Mouse (Mus musculus) layer of hippocampus, adult 18-20 months (tissue): ENCODE data around the gene Fam172a. TPM values are rescaled to one million over a fixed set of nuclear protein-coding genes. Genes with fewer than 3 reads are reported as not detected.

Experiments
- DNase-seq, 2 experiments: peaks; one replicate each; pipeline ENCODE4 v3.0.0; 2022; ENCODE audit warnings: low spot score in 2 of 2
- total RNA-seq, 2 experiments: library from RNA; stranded (reverse); gene quantifications; 2 replicates each; pipeline ENCODE4 v1.2.3; 2021

The Fam172a gene
- total RNA-seq, 2 experiments from 2014 or later = 36.5 to 38.5 TPM

DNA sequence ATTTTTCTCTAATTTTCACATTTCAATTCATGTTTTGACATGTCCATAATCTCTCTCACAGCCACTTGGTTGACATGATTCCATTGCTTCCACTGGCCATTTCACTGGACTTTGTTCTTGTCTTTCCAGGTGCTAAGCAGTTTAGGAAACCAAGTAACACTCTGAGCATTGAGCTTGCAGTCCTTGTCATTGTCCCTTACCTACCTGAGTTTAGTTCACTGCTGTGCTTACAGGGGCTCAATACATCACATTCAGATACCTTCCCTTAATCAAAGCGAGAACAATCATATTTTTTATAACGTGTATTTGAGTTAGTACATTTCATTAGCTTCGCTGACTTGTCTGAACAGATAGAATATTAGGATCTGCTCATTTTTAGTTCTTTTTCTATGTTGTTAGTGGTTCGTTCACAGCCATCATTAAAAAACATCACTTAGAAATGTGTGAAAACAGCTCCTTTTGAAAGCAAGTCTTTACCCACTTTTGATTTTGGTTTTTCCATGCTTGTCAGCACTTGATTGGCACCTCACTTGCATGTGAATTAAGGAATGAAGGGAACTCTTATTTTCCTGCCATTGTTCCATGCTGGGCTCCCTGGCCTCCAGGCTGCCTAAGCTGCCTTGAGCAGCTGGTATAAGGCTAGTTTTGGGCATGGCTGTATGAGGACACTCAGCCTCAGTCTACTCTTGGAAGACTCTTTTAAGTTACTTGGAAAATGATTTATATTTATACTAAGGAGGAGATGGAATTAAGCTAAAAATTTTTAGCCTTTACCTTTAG is 257.9 kb downstream of the Fam172a start:
- DNase-seq = no peak

DNA sequence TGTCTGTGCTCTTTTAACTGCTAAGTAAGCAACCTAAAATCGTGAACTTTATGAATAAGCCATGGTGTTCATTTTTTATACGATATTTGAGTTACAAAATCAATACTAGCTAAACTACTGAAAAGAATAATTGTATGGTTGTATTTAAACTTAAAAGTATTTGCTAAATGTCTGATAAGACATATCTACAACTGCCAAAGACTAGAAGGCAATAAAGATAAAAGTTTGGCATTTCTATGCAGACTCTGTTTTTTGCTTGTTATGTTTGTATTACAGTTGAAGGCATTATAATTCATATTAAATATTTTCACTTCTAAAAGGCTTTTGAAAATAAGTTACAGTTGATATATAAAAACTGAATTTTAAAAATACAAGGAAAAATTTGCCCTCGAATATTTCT is 274.4 kb downstream of the Fam172a start:
- DNase-seq = no peak

GRCm38 (mm10) chr13:77977121-77977520 is 275.3 kb downstream of the Fam172a start:
- DNase-seq = no peak

DNA sequence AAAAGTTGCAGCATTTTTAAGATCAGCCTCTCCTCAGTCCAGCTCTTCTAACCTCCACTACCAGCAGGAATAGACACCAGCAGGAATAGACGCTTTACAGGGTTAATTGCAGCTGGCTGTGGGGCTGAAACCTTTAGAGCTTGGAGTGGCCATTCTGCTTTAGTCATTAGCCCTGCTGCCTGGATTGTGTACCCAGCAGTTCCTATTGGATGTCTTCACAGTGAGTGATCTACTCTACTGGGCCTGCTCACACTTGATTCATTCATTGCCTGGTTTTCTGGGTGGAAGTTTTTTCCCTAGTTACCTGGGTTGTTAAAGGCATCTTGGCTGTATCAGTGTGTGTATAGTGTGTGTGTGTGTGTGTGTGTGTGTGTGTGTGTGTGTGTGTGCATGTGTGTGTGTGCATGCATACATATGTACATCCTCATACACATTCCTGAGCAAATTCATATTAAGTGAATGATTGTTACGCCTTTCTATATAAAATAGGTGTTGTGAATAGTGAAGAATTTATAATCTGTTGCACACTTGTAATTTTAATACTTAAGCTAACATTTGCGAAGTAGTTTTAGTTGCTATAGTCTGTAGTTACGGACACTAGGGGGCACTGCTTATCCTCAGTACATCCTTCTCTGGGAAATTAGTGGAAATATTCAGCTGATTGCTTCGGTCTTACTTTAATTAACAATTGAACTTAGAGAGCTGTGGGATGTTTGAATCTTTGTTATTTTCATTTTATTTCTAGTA is 280.4 kb downstream of the Fam172a start:
- DNase-seq = peak; percentile 28 to 85

- DNase-seq = no peak
Measured at GRCm38 (mm10) chr13:77982852-77983202, 281.0 kb downstream of the Fam172a start.

DNA sequence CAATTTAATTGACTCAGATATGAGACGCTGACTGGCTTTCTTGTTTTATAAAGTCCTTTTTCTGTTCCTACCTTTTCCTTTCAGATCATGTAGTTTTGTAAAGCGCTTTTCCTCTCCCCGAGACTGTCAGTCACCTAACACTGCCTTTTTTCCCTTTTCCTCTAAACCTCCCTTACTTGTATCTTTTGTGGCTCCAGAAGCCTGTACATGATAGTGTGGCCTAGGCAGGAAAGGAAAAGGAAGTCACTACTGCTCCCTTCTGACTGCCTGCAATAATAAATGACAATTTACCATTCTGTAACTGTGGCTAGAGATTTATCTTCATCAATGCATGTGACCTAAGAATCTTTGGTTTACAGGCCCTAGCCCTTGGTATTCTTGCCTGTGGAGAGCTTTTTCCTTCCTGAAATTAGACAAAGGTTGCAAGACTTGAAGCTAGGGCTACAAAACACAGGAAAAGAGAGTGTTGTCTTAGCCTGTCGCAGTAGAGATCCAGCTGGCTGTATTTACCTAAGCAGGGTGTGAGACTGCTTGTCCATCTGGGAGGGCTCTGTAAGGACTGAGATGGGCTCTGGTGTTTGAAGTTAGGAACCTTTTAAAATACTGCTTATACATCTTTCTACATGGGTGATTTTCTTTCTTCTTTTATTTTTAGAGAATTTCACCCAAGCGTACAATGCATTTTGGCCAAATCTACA is 289.5 kb downstream of the Fam172a start:
- DNase-seq = no peak

DNA sequence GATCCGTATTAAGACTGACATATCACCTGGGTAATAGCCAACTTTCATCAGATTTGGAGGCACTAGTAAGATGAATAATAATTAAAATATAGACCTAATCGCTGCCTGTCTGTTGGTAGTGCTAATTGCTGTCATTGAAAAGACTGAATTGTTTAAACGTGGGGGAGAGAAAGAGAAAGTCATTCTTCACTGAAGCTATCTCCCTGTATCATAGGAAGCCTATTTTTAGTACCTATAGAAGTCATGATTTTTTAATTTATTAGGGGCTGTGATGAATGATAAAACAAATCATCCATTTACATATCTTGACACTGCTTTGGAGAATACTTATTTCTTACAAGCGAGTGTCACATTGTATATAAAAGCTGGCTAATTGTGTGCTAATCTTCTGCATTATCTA is 302.8 kb downstream of the Fam172a start:
- no peak for DNase-seq

- no peak for DNase-seq
Measured at GRCm38 (mm10) chr13:78005344-78005743, 303.5 kb downstream of the Fam172a start.

GRCm38 (mm10) chr13:78010176-78010575 is 308.3 kb downstream of the Fam172a start:
- no peak for DNase-seq

GRCm38 (mm10) chr13:78024683-78025294 is 323.0 kb downstream of the Fam172a start, which contains the start of gene Pou5f2:
Gene Pou5f2, plus strand, starts transcription at chr13:78024902.
- no peak for DNase-seq

- no peak for DNase-seq
Measured at GRCm38 (mm10) chr13:78032821-78033220, 331.0 kb downstream of the Fam172a start.

GRCm38 (mm10) chr13:78037203-78037602 is 335.4 kb downstream of the Fam172a start:
- peak in 1 of 2 experiments; percentile 45 for DNase-seq

GRCm38 (mm10) chr13:78043203-78043602 is 341.4 kb downstream of the Fam172a start:
- no peak for DNase-seq

DNA sequence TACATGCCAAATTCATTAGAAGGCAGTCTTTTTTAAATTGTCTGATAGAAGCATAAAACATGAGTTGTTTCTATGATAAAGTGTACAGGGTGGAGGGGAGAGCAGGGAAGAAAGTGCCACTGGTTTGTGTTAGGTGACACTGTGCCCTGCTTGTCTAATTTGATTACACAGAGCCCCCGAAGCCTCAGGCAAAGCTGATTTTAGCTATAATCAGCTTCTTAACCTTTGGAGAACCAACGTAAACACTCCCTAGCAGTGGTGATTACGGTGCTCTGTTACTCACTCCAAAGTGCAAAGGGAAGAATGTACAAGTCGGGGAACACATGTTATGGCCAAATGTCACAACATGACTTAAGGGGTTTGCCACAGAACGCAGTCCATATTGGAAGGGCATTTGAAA is 343.3 kb downstream of the Fam172a start:
- no peak for DNase-seq

DNA sequence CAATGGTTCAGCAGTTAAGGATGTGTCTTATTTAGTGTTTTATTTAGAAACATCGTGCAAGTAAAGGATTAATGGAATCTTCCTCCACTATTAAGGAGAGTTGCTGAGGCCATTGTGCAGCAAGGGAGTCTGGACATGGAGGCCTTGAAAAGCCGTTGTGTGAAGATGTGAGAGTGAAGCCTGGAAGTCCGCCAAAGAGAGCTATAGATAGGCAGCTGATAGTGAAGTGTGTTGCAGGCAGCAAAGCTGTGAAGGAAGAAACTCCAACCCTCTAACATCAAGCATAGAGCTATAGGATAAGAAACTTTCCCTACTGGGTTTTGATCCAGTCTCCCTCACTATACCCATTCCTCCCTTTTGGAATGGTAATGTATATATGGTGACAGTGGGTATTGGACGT is 385.9 kb downstream of the Fam172a start:
- DNase-seq = no peak

DNA sequence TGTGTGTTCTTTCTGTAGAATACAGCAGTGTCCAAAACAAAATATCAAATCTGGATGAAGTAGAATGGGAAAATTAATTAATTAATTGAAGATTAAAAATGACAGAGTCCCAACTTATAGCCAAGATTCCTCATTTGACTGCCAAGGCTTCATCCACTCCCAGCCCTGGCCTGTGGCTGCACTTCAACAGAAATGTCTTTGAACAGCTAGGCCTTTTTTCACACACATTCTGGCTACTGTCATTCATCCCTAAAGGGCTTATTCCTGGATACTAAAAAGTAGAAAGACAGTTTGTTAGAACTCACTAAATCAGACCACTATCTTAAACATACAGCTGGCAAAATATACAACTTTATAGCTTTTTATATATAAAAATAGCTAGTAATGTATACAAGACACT is 388.9 kb downstream of the Fam172a start:
- no peak for DNase-seq

DNA sequence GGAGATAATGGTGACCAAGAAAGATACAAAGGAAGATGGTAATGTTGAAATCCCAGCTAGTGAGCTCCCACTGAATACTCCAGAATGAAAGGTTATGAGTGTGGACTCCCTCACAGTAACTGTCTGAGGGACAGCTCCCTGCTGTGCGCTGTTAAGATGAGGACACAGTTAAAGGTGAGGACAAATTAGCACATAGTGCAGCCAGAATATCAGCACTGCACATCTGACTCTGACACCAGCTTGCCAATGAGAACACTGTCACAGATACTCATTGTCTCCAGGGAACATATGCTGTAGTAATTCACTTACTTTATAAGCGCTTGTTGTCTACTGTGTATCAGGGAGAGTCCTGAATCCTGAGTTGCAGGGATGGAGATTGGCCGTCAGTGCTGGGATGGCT is 390.1 kb downstream of the Fam172a start:
- DNase-seq = no peak

DNA sequence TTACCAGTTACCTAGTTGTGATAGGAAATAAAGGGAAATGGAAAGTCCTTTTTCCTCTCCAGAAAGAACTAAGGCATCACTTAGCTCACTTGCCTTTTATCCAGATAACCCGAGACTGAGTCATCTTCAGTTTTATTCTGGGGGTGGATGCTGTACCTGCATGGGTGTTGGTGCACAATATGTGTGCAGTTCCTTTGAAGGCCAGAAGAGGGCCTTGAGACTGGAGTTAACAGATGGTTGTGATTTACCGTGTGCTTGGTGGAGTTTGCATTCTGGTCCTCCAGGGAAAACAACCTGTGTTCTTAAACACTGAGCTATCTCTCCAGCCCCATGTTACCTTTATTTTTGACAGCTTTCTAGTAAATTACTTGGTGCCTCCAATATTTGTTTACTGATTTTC is 392.5 kb downstream of the Fam172a start:
- DNase-seq = no peak

- no peak for DNase-seq
Measured at GRCm38 (mm10) chr13:78095071-78095973, 393.5 kb downstream of the Fam172a start.

- no peak for DNase-seq
Measured at GRCm38 (mm10) chr13:78098858-78099445, 397.1 kb downstream of the Fam172a start.
